Mouse (Mus musculus) liver, embryonic 16.5 days (tissue): ENCODE measurements at regions not wholly inside any gene's neighbourhood (a gene's known extent, or its start where the extent isn't known, plus 50 kb on each side); places are given as distances from the start of the nearest gene placed in this dataset.
A peak's percentile ranks its signal among the peaks of the same experiment; 100 is the strongest.

Experiments used
- ATAC-seq: fragments of 200-750 bp; cut with Nextera tagmentation; 2 replicates; pipeline ENCODE4 v1.8.0; 2017; ENCODE audit warnings: low read depth, mild to moderate bottlenecking, moderate number of reproducible peaks, moderate library complexity
- H3K27ac ChIP-seq: fragments of 300-500 bp; sonication (generic); 2 replicates; pipeline ENCODE4 v1.5.1; 2014; ENCODE audit warnings: mild to moderate bottlenecking, low read length
- H3K27me3 ChIP-seq: fragments of 300-500 bp; sonication (generic); 2 replicates; pipeline ENCODE4 v1.6.1; 2014; ENCODE audit warnings: low read depth, low read length, mixed read lengths; ENCODE audit not compliant: control insufficient read depth, insufficient read depth
- H3K36me3 ChIP-seq: fragments of 300-500 bp; sonication (generic); 2 replicates; pipeline ENCODE4 v1.6.1; 2014; ENCODE audit warnings: mild to moderate bottlenecking; ENCODE audit not compliant: control insufficient read depth, insufficient read depth
- H3K4me1 ChIP-seq: fragments of 300-500 bp; sonication (generic); 2 replicates; pipeline ENCODE4 v1.6.1; 2014; ENCODE audit warnings: low read depth, low read length, mixed read lengths; ENCODE audit not compliant: control insufficient read depth
- H3K4me2 ChIP-seq: fragments of 300-500 bp; sonication (generic); 2 replicates; pipeline ENCODE4 v1.6.1; 2014; ENCODE audit warnings: low read depth, low read length, mixed read lengths
- H3K4me3 ChIP-seq: fragments of 300-500 bp; sonication (generic); 2 replicates; pipeline ENCODE4 v1.5.1; 2014; ENCODE audit warnings: low read depth, mild to moderate bottlenecking, low read length
- H3K9ac ChIP-seq: fragments of 300-500 bp; sonication (generic); 2 replicates; pipeline ENCODE4 v1.6.1; 2014; ENCODE audit warnings: low read depth, low read length
- H3K9me3 ChIP-seq: fragments of 300-500 bp; sonication (generic); replicated peaks from 2 replicates; pipeline ENCODE4 v1.6.1; 2016; ENCODE audit warnings: low read length; ENCODE audit not compliant: control insufficient read depth
- WGBS: fragments of 180-500 bp; shearing (Covaris S2); extraction: QIAGEN DNeasy Blood & Tissue Kit; methylation state at CpG from one replicate; pipeline ENCODE4 v1.1.7; 2014; ENCODE audit not compliant: insufficient replicate concordance; 5-methylcytosine and 5-hydroxymethylcytosine counted together

GRCm38 (mm10) chr15:6016637-6017049 lies 282.9 kb upstream of the Dab2 start:
- H3K27ac ChIP-seq, result no peak overlapping the region
- H3K27me3 ChIP-seq, result no peaks in the 10 kb centered on the region
- no peak overlapping the region for H3K9ac ChIP-seq
- no peak overlapping the region for H3K4me3 ChIP-seq
- no peak for ATAC-seq
- no peaks in the 10 kb centered on the region for H3K36me3 ChIP-seq
- H3K9me3 ChIP-seq, result no peaks in the 10 kb centered on the region
- 61% methylated on average over 5 of the region's 5 CpGs for WGBS
- H3K4me2 ChIP-seq, result no peak overlapping the region
- no peaks in the 10 kb centered on the region for H3K4me1 ChIP-seq

- Histone ChIP-seq H3K4me1 (no peaks in the 10 kb centered on the region), H3K27ac (no peak overlapping the region), H3K9me3 (no peaks in the 10 kb centered on the region), H3K27me3 (no peaks in the 10 kb centered on the region), H3K9ac (no peak overlapping the region), H3K4me3 (no peak overlapping the region), H3K4me2 (no peak overlapping the region), H3K36me3 (no peaks in the 10 kb centered on the region)
- WGBS, result 44% methylated on average over 4 of the region's 4 CpGs
- ATAC-seq, result no peak
These were observed 274.0 kb upstream of the Dab2 start for GRCm38 (mm10) chr15:6025543-6025942.

GRCm38 (mm10) chr15:6029214-6029613 lies 270.4 kb upstream of the Dab2 start:
- H3K27ac ChIP-seq, result no peak overlapping the region
- no peaks in the 10 kb centered on the region for H3K9me3 ChIP-seq
- H3K27me3 ChIP-seq, result no peaks in the 10 kb centered on the region
- H3K4me2 ChIP-seq, result no peak overlapping the region
- no peaks in the 10 kb centered on the region for H3K4me1 ChIP-seq
- H3K36me3 ChIP-seq, result no peaks in the 10 kb centered on the region
- no peak overlapping the region for H3K9ac ChIP-seq
- H3K4me3 ChIP-seq, result no peak overlapping the region
- WGBS, result 43% methylated on average over 1 of the region's 1 CpGs
- no peak for ATAC-seq

- Histone ChIP-seq H3K4me1 (no peaks in the 10 kb centered on the region), H3K27me3 (no peaks in the 10 kb centered on the region), H3K4me2 (no peak overlapping the region), H3K36me3 (no peaks in the 10 kb centered on the region), H3K27ac (no peak overlapping the region), H3K9me3 (no peaks in the 10 kb centered on the region), H3K9ac (no peak overlapping the region), H3K4me3 (no peak overlapping the region)
- WGBS, result 38% methylated on average over 5 of the region's 5 CpGs
- ATAC-seq, result no peak
These were observed 269.2 kb upstream of the Dab2 start for GRCm38 (mm10) chr15:6030396-6030795.

- no peak for ATAC-seq
These were observed 265.4 kb upstream of the Dab2 start for GRCm38 (mm10) chr15:6034156-6034555.

GRCm38 (mm10) chr15:6044511-6045256 lies 254.9 kb upstream of the Dab2 start:
- Histone ChIP-seq H3K9ac (no peak overlapping the region), H3K4me3 (no peak overlapping the region), H3K9me3 (no peaks in the 10 kb centered on the region), H3K4me1 (peaks cover 4% of the 10 kb centered on the region), H3K4me2 (0 out of 2 replicates have a peak overlapping the region, but pooled peaks have one; percentile 20), H3K27me3 (no peaks in the 10 kb centered on the region), H3K36me3 (no peaks in the 10 kb centered on the region), H3K27ac (no peak overlapping the region)
- WGBS, result 46% methylated on average over 10 of the region's 10 CpGs
- peak; percentile 73 for ATAC-seq

More at GRCm38 (mm10) chr15:6034156-6034555, 265.4 kb upstream of the Dab2 start:
- H3K9ac ChIP-seq, result no peak overlapping the region
- WGBS, result 67% methylated on average over 4 of the region's 4 CpGs
- H3K9me3 ChIP-seq, result no peaks in the 10 kb centered on the region
- H3K4me1 ChIP-seq, result no peaks in the 10 kb centered on the region
- no peak overlapping the region for H3K27ac ChIP-seq
- no peak overlapping the region for H3K4me2 ChIP-seq
- H3K27me3 ChIP-seq, result no peaks in the 10 kb centered on the region
- H3K36me3 ChIP-seq, result no peaks in the 10 kb centered on the region
- H3K4me3 ChIP-seq, result no peak overlapping the region

- Histone ChIP-seq H3K36me3 (no peaks in the 10 kb centered on the region), H3K9ac (no peak overlapping the region), H3K27ac (no peak overlapping the region), H3K4me3 (no peak overlapping the region), H3K4me2 (no peak overlapping the region), H3K9me3 (no peaks in the 10 kb centered on the region), H3K4me1 (peaks cover 20% of the 10 kb centered on the region), H3K27me3 (no peaks in the 10 kb centered on the region)
- WGBS, result 63% methylated on average over 3 of the region's 3 CpGs
- ATAC-seq, result no peak
These were observed 243.9 kb upstream of the Dab2 start for GRCm38 (mm10) chr15:6055703-6056102.

GRCm38 (mm10) chr15:6056887-6057626 lies 242.5 kb upstream of the Dab2 start:
- Histone ChIP-seq H3K9me3 (no peaks in the 10 kb centered on the region), H3K4me1 (peaks cover 21% of the 10 kb centered on the region), H3K4me3 (no peak overlapping the region), H3K27me3 (no peaks in the 10 kb centered on the region), H3K27ac (no peak overlapping the region), H3K36me3 (no peaks in the 10 kb centered on the region), H3K9ac (no peak overlapping the region), H3K4me2 (no peak overlapping the region)
- no peak for ATAC-seq
- WGBS, result 50% methylated on average over 11 of the region's 11 CpGs

- ATAC-seq, result peak; percentile 43
- Histone ChIP-seq H3K9me3 (no peaks in the 10 kb centered on the region), H3K4me3 (no peak overlapping the region), H3K4me1 (peaks cover 21% of the 10 kb centered on the region), H3K36me3 (no peaks in the 10 kb centered on the region), H3K4me2 (peak overlapping the region; percentile 21), H3K27me3 (no peaks in the 10 kb centered on the region), H3K9ac (no peak overlapping the region), H3K27ac (peak overlapping the region; percentile 82)
- 41% methylated on average over 2 of the region's 2 CpGs for WGBS
These were observed 240.2 kb upstream of the Dab2 start for GRCm38 (mm10) chr15:6059361-6059760.
